Mouse (Mus musculus): Measurements from ENCODE around the gene Vps53. TPM values are rescaled to one million over a fixed set of nuclear protein-coding genes. Genes with fewer than 3 reads are reported as not detected.
A peak's percentile ranks its signal among the peaks of the same experiment; 100 is the strongest.

The Vps53 gene
- polyA plus RNA-seq, 1 experiment from 2014 or later, result 41.7 TPM

DNA sequence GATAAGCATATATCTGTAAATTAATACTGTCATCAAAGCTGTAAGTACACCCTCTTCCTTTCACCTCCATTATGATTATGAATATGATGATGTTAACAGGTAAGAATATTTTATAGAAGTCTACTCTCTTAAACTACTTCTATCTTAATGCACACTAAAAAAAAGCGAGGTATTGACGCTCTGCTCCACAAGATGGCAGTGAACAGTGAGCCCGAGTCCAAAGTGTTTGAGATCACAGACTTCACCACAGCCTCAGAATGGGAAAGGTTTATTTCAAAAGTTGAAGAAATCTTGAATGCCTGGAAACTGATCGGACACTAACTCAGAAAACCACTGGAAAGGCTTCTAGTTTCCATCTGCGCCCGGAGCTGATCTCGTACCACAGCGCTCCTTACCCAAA is 85.8 kb downstream of the Vps53 start:
- no peak for ATAC-seq (replicated peaks; ENCODE audit: low FRiP score)
- 88% methylated on average over 8 of the region's 8 CpGs for WGBS
- no peak overlapping the region for H3K4me3 ChIP-seq (replicated peaks)

DNA sequence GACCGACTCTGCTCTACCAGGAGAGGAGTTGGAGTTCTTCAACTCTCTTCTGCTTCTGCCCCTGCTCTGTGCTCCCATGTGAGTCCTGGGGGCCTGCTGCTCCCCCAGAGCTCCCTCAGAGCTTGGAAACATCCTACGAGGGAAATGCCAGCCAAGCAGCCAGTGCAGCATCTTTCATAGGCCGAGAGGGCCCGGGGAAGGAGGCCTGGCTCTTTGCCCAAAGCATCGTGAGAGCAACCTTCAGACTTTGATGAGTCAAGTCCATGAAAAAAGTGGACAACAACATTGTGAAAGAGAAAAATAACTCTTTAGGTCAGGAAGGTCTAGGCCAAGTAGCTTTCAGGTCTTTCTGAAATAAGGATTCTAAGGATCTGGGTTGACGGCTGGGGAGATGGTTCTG is 89.7 kb downstream of the Vps53 start:
- H3K4me3 ChIP-seq (replicated peaks), result no peak overlapping the region
- no peaks in the 10 kb centered on the region for H3K27me3 ChIP-seq
- no peak for ATAC-seq (replicated peaks; ENCODE audit: low FRiP score)
- peaks cover 7% of the 10 kb centered on the region for H3K4me1 ChIP-seq
- WGBS, result 69% methylated on average over 6 of the region's 6 CpGs
- H3K9ac ChIP-seq, result no peak overlapping the region
- H3K9me3 ChIP-seq (replicated peaks), result no peaks in the 10 kb centered on the region
- no peak overlapping the region for H3K4me2 ChIP-seq
- peaks cover 23% of the 10 kb centered on the region for H3K36me3 ChIP-seq
- H3K27ac ChIP-seq, result no peak overlapping the region

More for the DNA sequence above, 85.8 kb downstream of the Vps53 start:
- no peak overlapping the region for H3K27ac ChIP-seq
- H3K4me1 ChIP-seq, result peaks cover 11% of the 10 kb centered on the region
- H3K36me3 ChIP-seq, result peaks cover 20% of the 10 kb centered on the region
- H3K4me2 ChIP-seq, result no peak overlapping the region
- H3K27me3 ChIP-seq, result no peaks in the 10 kb centered on the region
- H3K9me3 ChIP-seq (replicated peaks), result peaks cover 5% of the 10 kb centered on the region; the same call in 1 of the 2 replicates
- no peak overlapping the region for H3K9ac ChIP-seq

DNA sequence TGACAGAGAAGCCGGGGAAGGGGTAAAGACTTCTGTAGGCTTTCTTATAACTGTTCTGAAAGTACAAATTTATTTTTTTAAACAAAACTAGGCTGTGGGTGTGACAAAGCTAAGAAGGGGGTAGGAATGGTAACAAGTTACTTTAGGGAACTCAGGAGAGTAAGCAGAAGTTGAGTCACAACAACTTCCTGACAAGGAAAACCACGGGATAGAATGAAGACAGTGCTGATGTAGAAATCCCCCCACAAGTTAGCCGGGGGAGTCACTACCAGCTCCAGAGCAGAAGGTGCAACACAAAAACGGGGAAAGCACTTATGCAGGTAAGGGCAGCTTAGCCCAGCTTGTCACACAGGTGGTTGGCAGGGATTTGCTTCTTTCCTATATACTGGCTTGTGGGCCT is 90.9 kb downstream of the Vps53 start:
- Histone ChIP-seq H3K4me3 (replicated peaks) (no peak overlapping the region), H3K9ac (no peak overlapping the region), H3K27ac (no peak overlapping the region), H3K36me3 (peaks cover 23% of the 10 kb centered on the region), H3K27me3 (no peaks in the 10 kb centered on the region), H3K9me3 (replicated peaks) (no peaks in the 10 kb centered on the region), H3K4me2 (no peak overlapping the region), H3K4me1 (peaks cover 7% of the 10 kb centered on the region)
- WGBS, result 83% methylated on average over 4 of the region's 4 CpGs
- ATAC-seq (replicated peaks; ENCODE audit: low FRiP score), result no peak

DNA sequence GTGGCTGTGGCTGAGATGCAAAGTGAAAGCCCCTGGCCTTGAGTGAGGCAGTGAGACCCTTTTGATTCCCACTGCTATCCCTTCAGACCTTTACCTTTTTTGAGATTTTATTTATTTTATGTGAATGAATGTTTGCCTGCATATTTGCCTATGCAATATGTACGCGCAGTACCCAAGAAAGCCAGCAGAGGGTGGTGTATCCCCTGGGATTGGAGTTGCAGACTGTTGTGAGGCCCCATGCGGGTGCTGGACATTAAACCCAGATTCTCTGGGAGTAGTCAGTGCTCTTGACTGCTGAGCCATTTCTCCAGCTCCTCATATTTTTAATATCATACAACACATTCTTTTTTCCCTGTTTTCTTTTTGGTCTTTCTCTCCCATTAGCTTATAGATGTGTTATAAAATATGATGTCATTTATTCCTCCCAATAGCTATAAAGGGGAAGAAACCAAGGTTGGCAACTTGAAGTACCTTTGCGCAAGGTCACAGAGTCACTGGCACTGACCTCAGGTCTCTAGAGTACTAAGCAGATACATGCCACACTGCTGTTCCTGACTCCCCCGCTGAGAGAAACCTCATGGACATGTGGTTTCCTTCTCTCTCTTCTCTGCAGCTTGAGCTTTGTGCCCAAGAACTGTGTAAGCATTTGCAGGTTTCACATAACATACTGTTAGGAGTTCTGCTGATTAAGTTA is 93.4 kb downstream of the Vps53 start:
- no peaks in the 10 kb centered on the region for H3K4me1 ChIP-seq
- no peak overlapping the region for H3K4me2 ChIP-seq
- H3K36me3 ChIP-seq, result peaks cover 27% of the 10 kb centered on the region
- no peak overlapping the region for H3K9ac ChIP-seq
- H3K27ac ChIP-seq, result no peak overlapping the region
- no peaks in the 10 kb centered on the region for H3K27me3 ChIP-seq
- WGBS, result 83% methylated on average over 5 of the region's 5 CpGs
- H3K9me3 ChIP-seq (replicated peaks), result no peaks in the 10 kb centered on the region
- ATAC-seq (replicated peaks; ENCODE audit: low FRiP score), result no peak
- H3K4me3 ChIP-seq (replicated peaks), result no peak overlapping the region

DNA sequence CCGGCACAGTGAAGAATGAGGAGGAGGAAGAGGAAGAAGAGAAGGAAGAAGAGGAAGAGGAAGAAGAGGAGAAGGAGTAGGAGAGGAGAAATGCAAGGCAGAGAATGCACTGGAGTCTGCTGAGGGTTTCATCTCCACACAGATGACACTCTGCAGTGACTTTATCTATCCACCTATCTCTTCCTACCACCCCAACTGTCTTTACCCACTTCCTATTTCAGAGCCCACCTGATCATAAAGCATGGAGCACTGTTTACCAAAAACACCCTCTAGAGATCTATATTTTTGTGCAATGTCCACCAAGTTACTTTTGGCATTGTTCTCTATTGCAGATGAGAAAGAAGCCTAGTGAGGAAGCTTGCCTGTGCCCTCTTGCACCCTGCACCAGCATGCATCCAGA is 94.5 kb downstream of the Vps53 start:
- WGBS, result 83% methylated on average over 1 of the region's 1 CpGs
- H3K27ac ChIP-seq, result no peak overlapping the region
- H3K27me3 ChIP-seq, result no peaks in the 10 kb centered on the region
- no peak overlapping the region for H3K4me2 ChIP-seq
- no peak overlapping the region for H3K9ac ChIP-seq
- no peaks in the 10 kb centered on the region for H3K4me1 ChIP-seq
- ATAC-seq (replicated peaks; ENCODE audit: low FRiP score), result no peak
- no peak overlapping the region for H3K4me3 ChIP-seq (replicated peaks)
- peaks cover 32% of the 10 kb centered on the region for H3K36me3 ChIP-seq
- no peaks in the 10 kb centered on the region for H3K9me3 ChIP-seq (replicated peaks)

DNA sequence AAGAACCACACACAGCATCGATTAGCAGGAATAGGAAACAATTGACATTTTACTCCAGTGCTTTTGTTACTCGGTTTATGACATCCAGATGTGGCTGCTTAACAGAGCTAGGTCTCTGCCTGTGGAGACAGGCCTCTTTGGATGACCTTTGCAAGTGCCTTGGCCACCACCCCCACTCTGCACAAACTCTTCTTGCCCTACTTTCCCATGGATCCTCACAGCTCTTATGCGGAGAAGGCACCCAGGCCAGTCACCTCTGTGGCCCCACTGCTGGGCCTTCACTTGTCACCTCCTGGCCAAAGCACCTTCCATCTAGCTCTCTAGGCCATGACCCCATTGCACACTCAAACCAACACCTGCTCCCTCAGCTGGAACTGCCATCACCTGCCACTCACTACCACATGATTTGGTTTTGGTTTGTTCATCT is 95.5 kb downstream of the Vps53 start:
- WGBS, result 31% methylated on average over 3 of the region's 3 CpGs
- Histone ChIP-seq H3K4me2 (no peak overlapping the region), H3K4me3 (replicated peaks) (no peak overlapping the region)

DNA sequence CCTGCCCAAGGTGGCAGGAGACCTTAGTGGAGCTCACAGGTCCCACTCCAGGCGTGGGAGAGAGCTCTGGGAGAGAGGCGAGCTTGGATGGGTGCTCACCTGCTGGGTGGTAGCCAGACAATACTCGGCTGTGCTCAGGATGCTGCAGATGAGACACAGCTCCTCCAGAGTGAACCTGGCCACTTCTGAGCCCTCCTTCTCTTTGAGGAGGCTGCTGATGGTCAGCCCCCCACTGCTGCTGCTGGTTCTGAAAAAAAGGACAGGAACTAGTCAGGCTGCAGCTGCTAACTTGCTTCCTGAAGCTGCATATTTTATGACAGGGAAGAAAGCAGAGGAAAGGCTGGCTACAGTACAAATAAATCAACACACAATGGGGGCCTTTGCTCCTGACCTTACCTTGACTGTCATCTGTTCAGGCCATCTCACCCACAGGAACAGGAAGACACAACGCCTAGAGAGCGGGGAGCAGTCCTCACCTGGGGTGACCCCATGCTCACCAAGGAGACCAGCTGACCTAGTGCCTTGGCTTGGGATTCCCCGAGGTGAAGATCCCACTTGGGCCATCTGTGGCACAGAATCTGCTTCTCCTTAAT is 98.3 kb downstream of the Vps53 start:
- H3K4me3 ChIP-seq (replicated peaks), result no peak overlapping the region
- H3K27ac ChIP-seq, result peak overlapping the region; percentile 4; the same call in 1 of the 2 replicates
- 69% methylated on average over 6 of the region's 6 CpGs for WGBS
- no peaks in the 10 kb centered on the region for H3K27me3 ChIP-seq
- no peaks in the 10 kb centered on the region for H3K4me1 ChIP-seq
- peaks cover 40% of the 10 kb centered on the region for H3K36me3 ChIP-seq
- no peak overlapping the region for H3K9ac ChIP-seq
- H3K4me2 ChIP-seq, result no peak overlapping the region
- no peaks in the 10 kb centered on the region for H3K9me3 ChIP-seq (replicated peaks)
- no peak; the same call in 1 of the 2 replicates for ATAC-seq (replicated peaks; ENCODE audit: low FRiP score)

More for the DNA sequence above, 95.5 kb downstream of the Vps53 start:
- no peak overlapping the region for H3K9ac ChIP-seq
- H3K27me3 ChIP-seq, result no peaks in the 10 kb centered on the region
- no peak overlapping the region for H3K27ac ChIP-seq
- no peaks in the 10 kb centered on the region for H3K9me3 ChIP-seq (replicated peaks)
- H3K36me3 ChIP-seq, result peaks cover 37% of the 10 kb centered on the region; the same call in 1 of the 2 replicates
- no peaks in the 10 kb centered on the region for H3K4me1 ChIP-seq
- ATAC-seq (replicated peaks; ENCODE audit: low FRiP score), result no peak

DNA sequence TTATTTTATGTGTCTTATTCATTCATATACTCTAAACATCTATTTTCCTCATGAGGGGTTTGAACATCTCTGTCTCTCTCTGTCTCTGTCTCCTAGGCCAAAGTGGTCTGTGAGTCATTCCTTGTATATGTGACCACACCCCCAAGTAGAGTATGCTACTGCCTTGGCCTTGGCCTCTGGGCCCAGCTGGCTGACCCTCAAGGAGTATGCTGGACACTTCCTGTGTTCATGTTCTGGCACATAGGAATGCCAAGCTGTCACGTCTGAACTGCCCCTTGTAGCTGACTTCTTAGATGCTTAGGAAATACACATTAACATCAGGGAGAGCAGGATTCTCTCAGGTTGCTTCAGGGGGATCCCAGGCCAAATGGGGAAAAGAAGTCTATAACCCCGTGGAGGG is 99.2 kb downstream of the Vps53 start:
- WGBS, result 45% methylated on average over 2 of the region's 2 CpGs
- H3K4me1 ChIP-seq, result no peaks in the 10 kb centered on the region
- H3K9me3 ChIP-seq (replicated peaks), result no peaks in the 10 kb centered on the region
- H3K4me3 ChIP-seq (replicated peaks), result no peak overlapping the region
- no peak overlapping the region for H3K9ac ChIP-seq
- H3K27ac ChIP-seq, result 0 out of 2 replicates have a peak overlapping the region, but pooled peaks have one; percentile 3
- H3K36me3 ChIP-seq, result peaks cover 44% of the 10 kb centered on the region
- no peaks in the 10 kb centered on the region for H3K27me3 ChIP-seq
- ATAC-seq (replicated peaks; ENCODE audit: low FRiP score), result no peak
- no peak overlapping the region for H3K4me2 ChIP-seq

DNA sequence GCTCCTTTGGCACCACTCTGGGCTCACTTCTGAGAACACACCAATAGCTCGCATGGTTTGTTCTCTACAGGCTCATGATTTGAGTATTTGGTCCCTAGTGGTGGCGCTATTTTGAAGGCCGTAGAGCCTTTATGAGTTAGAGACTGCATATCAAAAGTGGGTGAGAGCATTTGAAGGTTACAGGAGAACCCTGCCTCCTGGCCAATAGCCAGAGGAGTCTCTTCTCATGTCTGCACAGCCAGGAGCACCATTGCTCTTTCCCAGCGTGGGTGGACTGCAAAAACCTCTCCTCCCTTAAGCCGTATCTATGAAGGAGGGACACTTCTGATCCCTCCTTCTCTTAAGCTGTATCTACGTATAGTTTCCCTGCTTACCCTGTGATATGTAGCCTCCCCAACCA is 102.1 kb downstream of the Vps53 start:
- 86% methylated on average over 6 of the region's 6 CpGs for WGBS
- H3K36me3 ChIP-seq, result peaks cover 46% of the 10 kb centered on the region
- H3K9ac ChIP-seq, result no peak overlapping the region
- H3K9me3 ChIP-seq (replicated peaks), result no peaks in the 10 kb centered on the region
- no peaks in the 10 kb centered on the region for H3K27me3 ChIP-seq
- H3K4me3 ChIP-seq (replicated peaks), result no peak overlapping the region
- H3K4me1 ChIP-seq, result peaks cover 4% of the 10 kb centered on the region; the same call in 1 of the 2 replicates
- no peak overlapping the region for H3K4me2 ChIP-seq
- ATAC-seq (replicated peaks; ENCODE audit: low FRiP score), result no peak
- no peak overlapping the region for H3K27ac ChIP-seq

DNA sequence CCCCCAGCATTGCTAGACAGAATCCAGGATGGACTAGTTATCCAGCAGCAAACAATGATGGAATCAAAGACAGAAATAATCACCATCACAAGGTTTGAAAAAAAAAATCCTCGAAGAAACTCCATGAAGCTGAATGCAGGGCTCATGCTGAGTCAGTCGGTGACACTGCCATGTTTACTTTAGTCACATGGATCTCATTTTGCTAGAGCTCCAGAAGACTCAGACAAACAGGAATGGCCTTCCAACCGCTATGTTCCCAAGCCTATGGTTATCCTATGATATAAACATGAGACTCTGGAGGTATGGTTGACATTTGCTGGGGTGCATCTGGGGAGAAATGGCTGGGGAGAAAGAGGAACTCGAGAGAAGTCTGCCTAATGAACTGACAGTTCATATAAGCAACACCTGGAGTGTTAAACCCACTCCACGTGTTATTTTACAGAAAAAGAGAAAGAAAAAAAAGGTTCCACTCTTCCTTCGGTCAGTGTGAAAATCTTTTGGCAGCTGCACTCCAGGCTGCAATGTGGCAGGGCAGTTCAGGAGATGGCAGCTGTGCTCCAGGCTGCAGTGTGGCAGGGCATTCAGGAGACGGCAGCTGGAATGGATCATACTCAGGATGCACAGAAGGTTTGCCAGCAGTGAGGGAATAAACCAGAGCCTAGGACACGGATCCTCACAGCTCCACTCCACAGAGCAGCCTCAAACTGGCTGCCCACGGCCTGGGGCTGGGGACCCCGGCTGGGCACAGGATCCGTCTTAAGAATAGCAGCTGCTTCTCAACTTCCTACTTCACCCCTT is 105.0 kb downstream of the Vps53 start:
- H3K9ac ChIP-seq, result no peak overlapping the region
- no peaks in the 10 kb centered on the region for H3K9me3 ChIP-seq (replicated peaks)
- H3K27me3 ChIP-seq, result no peaks in the 10 kb centered on the region
- H3K27ac ChIP-seq, result no peak overlapping the region
- WGBS, result 51% methylated on average over 11 of the region's 11 CpGs
- no peak overlapping the region for H3K4me2 ChIP-seq
- peaks cover 21% of the 10 kb centered on the region for H3K36me3 ChIP-seq
- ATAC-seq (replicated peaks; ENCODE audit: low FRiP score), result no peak
- peaks cover 4% of the 10 kb centered on the region; the same call in 1 of the 2 replicates for H3K4me1 ChIP-seq
- H3K4me3 ChIP-seq (replicated peaks), result no peak overlapping the region

DNA sequence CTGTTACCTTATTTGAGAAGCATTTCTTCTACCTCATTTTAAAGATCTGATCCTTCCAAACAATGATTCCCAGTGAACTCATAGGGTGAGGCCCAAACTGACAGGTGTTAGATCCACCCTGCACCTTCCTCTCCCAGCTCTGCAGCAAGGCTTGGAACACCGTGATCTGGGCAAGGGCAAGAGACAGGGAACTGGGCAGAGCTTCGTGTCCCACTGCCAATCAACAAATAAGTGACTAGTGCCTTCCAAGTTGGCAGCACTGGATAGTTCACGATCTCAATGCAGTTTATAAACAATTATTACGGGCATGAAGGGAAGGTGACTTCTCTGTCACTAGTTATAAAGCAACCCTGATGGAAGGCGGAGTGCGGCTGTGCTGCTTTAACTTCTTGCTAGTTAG is 109.6 kb downstream of the Vps53 start:
- WGBS, result 84% methylated on average over 6 of the region's 6 CpGs
- Histone ChIP-seq H3K27ac (no peak overlapping the region), H3K4me3 (replicated peaks) (no peak overlapping the region), H3K9ac (no peak overlapping the region), H3K27me3 (no peaks in the 10 kb centered on the region), H3K9me3 (replicated peaks) (no peaks in the 10 kb centered on the region), H3K4me2 (no peak overlapping the region), H3K4me1 (peaks cover 1% of the 10 kb centered on the region; the same call in 1 of the 2 replicates), H3K36me3 (0 out of 2 replicates have a peak, but pooled peaks cover 6% of the 10 kb centered on the region)
- ATAC-seq (replicated peaks; ENCODE audit: low FRiP score), result no peak

DNA sequence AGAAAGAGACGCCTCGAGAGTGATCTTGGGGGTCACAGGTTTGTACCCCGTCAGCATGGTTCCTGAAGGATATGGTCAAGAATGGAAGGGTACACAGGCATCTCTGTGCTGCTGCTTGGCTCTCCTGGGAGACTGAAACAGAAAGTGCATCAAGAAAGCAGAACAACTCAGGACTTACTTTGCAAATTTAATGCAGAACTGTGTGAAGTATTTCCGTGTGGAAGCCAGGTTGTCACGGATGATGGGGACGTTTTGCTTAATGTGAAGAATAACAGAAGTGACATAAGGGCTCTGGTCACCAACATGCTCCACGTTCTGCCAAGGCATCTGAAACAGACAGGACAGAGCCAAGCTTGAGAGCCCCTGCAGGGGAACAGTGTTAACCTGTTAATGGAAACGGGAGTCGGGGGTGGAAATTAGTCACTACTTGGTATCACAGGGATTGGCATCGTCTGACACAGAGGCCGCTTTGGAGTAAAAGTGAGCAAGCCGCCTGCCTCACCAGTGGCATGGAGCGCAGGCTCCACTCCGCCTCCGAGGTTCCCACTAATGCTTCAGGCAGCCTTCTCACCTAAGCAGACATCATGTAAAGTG is 112.8 kb downstream of the Vps53 start:
- Histone ChIP-seq H3K4me3 (replicated peaks) (no peak overlapping the region), H3K9ac (no peak overlapping the region), H3K36me3 (peaks cover 19% of the 10 kb centered on the region), H3K27ac (no peak overlapping the region), H3K4me2 (no peak overlapping the region), H3K9me3 (replicated peaks) (no peaks in the 10 kb centered on the region), H3K27me3 (no peaks in the 10 kb centered on the region), H3K4me1 (no peaks in the 10 kb centered on the region)
- 87% methylated on average over 15 of the region's 15 CpGs for WGBS
- ATAC-seq (replicated peaks; ENCODE audit: low FRiP score), result no peak

Measured in kidney, embryonic 15.5 days (tissue).